Mouse (Mus musculus): ENCODE results near the gene Cavin4. TPM values are rescaled to one million over a fixed set of nuclear protein-coding genes. Genes with fewer than 3 reads are reported as not detected.

Gene Cavin4
- polyA plus RNA-seq, 1 experiment, result not detected

DNA sequence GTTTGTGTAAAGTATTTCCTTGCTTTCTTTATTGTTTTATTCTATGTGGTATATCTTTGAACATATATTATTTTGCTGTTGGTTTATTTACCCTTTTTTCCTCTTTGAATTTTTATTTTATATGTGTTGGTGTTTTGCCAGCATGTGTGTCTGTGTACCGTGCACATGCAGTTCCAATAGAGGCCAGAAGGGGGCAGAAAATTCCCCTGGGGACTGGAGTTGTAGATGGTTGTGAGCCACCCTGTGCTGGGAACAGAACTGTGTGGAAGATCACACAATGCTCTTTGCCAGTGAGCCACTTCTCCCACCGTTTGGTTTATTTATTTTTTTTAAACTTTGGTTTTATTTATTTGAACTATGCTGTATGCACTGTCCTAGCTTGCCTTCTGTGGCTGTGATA is 29.3 kb upstream of the Cavin4 start:
- Histone ChIP-seq H3K27me3 (ENCODE audit: control insufficient read depth) (no peaks in the 10 kb centered on the region), H3K36me3 (ENCODE audit: control insufficient read depth) (no peaks in the 10 kb centered on the region), H3K4me3 (replicated peaks) (no peak overlapping the region), H3K9me3 (ENCODE audit: control insufficient read depth, low read length) (peaks cover 2% of the 10 kb centered on the region; the same call in 1 of the 2 replicates), H3K4me1 (ENCODE audit: control insufficient read depth) (no peaks in the 10 kb centered on the region)
- TF ChIP-seq TAL1 (IDR thresholded peaks at IDR 0.05; ENCODE audit: low read length), result no peak
- no peak for TF ChIP-seq GATA1 (IDR thresholded peaks at IDR 0.05; ENCODE audit: low read length)

DNA sequence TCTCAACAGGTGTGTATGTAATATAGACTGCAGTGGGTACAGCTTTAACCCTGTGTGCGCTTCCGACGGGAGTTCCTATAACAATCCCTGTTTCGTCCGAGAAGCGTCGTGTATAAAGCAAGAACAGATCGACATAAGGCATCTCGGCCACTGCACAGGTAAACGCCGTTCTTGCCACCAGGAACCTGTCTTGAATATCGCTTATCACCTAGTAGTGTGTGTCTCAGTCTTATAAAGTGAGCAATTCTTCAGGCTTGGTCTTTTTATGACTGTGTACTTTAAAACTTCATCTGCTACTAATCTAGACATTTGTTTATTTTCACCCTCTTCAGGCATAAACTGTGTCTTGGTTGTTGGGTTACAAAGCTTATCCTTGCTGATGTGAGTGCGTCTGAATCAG is 26.5 kb upstream of the Cavin4 start:
- H3K27me3 ChIP-seq (ENCODE audit: control insufficient read depth), result no peaks in the 10 kb centered on the region
- TF ChIP-seq TAL1 (IDR thresholded peaks at IDR 0.05; ENCODE audit: low read length) (no peak), GATA1 (IDR thresholded peaks at IDR 0.05; ENCODE audit: low read length) (no peak)
- no peaks in the 10 kb centered on the region for H3K36me3 ChIP-seq (ENCODE audit: control insufficient read depth)
- H3K9me3 ChIP-seq (ENCODE audit: control insufficient read depth, low read length), result no peaks in the 10 kb centered on the region
- no peak overlapping the region for H3K4me3 ChIP-seq (replicated peaks)
- no peaks in the 10 kb centered on the region for H3K4me1 ChIP-seq (ENCODE audit: control insufficient read depth)

DNA sequence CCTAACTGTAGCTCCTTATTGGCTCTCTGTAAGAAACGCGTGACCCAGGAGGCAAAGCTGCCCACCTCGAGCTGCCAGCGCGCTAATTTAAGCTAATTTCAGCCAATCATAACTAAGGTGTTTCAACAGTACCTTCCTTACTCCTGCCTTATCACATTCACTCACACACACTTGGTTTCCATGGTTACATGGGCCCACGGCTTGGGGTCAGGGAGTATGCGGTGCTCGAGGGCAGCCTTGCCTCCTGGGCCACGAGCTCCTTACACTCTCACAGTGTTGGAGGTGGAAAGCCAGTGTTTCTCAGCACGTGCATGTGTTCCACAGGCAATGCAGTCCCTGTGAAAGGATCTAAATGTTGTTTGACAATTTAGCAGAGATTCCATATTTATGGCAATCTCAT is 25.2 kb upstream of the Cavin4 start:
- no peaks in the 10 kb centered on the region for H3K36me3 ChIP-seq (ENCODE audit: control insufficient read depth)
- no peaks in the 10 kb centered on the region for H3K4me1 ChIP-seq (ENCODE audit: control insufficient read depth)
- H3K4me3 ChIP-seq (replicated peaks), result no peak overlapping the region
- no peak for TF ChIP-seq GATA1 (IDR thresholded peaks at IDR 0.05; ENCODE audit: low read length)
- no peak for TF ChIP-seq TAL1 (IDR thresholded peaks at IDR 0.05; ENCODE audit: low read length)
- no peaks in the 10 kb centered on the region for H3K27me3 ChIP-seq (ENCODE audit: control insufficient read depth)
- H3K9me3 ChIP-seq (ENCODE audit: control insufficient read depth, low read length), result no peaks in the 10 kb centered on the region

DNA sequence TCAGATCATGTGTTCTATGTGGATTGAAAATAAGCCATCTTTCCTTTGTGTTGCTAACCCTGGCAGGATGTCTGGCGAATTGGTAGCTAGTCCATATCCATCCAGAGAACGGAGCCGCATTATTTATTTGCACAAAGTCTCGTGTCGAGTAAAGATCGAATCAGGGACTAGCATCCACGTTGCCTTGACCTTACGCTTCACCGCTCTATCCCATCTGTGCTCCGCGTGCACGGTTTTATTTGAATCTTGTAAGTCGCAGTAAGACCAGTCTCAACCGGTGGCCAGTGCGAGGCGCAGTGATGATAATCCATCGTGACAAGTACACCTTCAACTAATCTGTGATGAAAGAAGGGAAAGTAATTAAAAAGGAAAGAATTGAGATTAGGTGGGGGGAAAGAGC is 23.8 kb upstream of the Cavin4 start:
- H3K4me1 ChIP-seq (ENCODE audit: control insufficient read depth), result no peaks in the 10 kb centered on the region
- no peak overlapping the region for H3K4me3 ChIP-seq (replicated peaks)
- H3K9me3 ChIP-seq (ENCODE audit: control insufficient read depth, low read length), result no peaks in the 10 kb centered on the region
- H3K36me3 ChIP-seq (ENCODE audit: control insufficient read depth), result no peaks in the 10 kb centered on the region
- TF ChIP-seq TAL1 (IDR thresholded peaks at IDR 0.05; ENCODE audit: low read length) (no peak), GATA1 (IDR thresholded peaks at IDR 0.05; ENCODE audit: low read length) (no peak)
- no peaks in the 10 kb centered on the region for H3K27me3 ChIP-seq (ENCODE audit: control insufficient read depth)

DNA sequence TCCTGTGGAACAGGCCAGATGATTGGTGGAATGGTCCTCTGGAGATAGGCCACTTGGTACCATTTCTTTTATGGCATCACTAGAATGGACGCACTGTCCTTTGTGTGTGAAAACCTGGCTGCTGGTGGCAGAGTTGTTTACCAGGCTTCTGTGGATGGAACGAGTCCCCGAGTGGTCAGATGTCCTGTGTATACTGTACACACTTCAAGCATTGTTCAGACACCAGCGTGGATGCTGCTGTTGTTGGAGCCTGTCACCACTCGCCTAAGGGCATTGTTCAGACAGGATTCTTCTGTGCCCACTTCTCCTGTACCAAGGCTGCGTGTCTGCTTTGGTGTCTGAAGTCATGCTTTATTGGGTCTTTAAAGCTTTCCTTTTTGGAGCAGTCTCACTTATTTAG is 19.5 kb upstream of the Cavin4 start:
- no peaks in the 10 kb centered on the region for H3K4me1 ChIP-seq (ENCODE audit: control insufficient read depth)

DNA sequence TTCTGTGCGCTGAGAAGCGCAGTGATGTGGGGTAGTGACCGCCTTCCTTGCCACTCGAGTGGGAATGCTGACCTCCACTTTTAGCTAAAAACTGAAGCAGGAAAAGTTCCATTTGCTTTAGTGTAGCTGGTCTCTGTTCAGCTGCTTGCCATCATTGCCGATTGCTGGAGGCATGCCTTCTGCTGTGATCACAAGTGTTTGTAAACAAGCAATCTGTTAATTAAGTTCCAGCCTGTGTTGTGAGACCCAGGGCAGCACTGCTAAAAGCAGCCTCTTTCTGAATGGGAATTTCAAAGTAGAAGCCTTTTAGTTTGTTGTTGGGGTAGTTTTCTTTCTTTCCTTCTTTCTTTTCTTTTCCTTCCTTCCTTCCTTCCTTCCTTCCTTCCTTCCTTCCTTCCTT is 17.2 kb upstream of the Cavin4 start:
- no peaks in the 10 kb centered on the region for H3K27me3 ChIP-seq (ENCODE audit: control insufficient read depth)
- H3K36me3 ChIP-seq (ENCODE audit: control insufficient read depth), result no peaks in the 10 kb centered on the region
- H3K9me3 ChIP-seq (ENCODE audit: control insufficient read depth, low read length), result no peaks in the 10 kb centered on the region
- H3K4me1 ChIP-seq (ENCODE audit: control insufficient read depth), result no peaks in the 10 kb centered on the region
- TF ChIP-seq TAL1 (IDR thresholded peaks at IDR 0.05; ENCODE audit: low read length) (no peak), GATA1 (IDR thresholded peaks at IDR 0.05; ENCODE audit: low read length) (no peak)
- no peak overlapping the region for H3K4me3 ChIP-seq (replicated peaks)

More for the DNA sequence above, 19.5 kb upstream of the Cavin4 start:
- no peak overlapping the region for H3K4me3 ChIP-seq (replicated peaks)
- no peaks in the 10 kb centered on the region for H3K27me3 ChIP-seq (ENCODE audit: control insufficient read depth)
- H3K36me3 ChIP-seq (ENCODE audit: control insufficient read depth), result no peaks in the 10 kb centered on the region
- H3K9me3 ChIP-seq (ENCODE audit: control insufficient read depth, low read length), result no peaks in the 10 kb centered on the region
- TF ChIP-seq TAL1 (IDR thresholded peaks at IDR 0.05; ENCODE audit: low read length), result no peak
- TF ChIP-seq GATA1 (IDR thresholded peaks at IDR 0.05; ENCODE audit: low read length), result no peak

DNA sequence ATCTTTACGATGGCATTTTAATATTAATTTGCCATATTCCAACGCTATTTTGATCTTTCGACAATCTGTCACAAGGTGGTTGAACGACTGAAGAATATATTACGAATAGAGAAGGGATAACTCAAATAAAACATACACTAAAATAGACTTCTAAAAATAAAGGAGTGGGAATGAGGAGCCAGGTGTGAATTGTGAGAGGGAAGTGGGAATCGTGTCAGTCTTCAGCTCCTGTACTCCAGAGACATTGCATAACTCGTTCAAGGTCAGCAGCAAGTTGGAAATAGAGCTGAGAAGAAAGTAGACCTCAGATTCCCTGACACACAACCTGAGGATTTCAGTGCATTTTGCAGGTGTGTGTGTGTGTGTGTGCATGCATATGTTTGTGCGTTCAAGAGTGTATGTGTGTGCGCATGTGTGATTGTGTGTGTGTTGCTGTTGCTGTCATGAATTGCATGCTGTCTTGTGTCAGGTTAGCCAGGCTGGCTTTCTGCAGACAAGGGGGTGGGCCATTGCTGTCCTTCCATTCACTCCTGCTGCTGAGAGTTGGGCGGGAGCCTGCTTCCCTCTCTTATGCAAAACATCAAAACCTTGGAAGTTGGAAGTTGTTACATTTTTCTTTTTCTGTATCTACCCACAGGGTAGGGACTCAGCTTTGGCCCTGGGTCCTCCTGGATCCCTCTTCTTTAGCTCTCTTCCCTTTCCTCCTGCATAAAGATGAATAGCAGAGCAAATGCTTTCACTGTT is 12.5 kb upstream of the Cavin4 start:
- Histone ChIP-seq H3K4me3 (replicated peaks) (no peak overlapping the region), H3K4me1 (ENCODE audit: control insufficient read depth) (no peaks in the 10 kb centered on the region), H3K36me3 (ENCODE audit: control insufficient read depth) (no peaks in the 10 kb centered on the region), H3K9me3 (ENCODE audit: control insufficient read depth, low read length) (no peaks in the 10 kb centered on the region), H3K27me3 (ENCODE audit: control insufficient read depth) (no peaks in the 10 kb centered on the region)
- TF ChIP-seq TAL1 (IDR thresholded peaks at IDR 0.05; ENCODE audit: low read length) (no peak), GATA1 (IDR thresholded peaks at IDR 0.05; ENCODE audit: low read length) (no peak)

DNA sequence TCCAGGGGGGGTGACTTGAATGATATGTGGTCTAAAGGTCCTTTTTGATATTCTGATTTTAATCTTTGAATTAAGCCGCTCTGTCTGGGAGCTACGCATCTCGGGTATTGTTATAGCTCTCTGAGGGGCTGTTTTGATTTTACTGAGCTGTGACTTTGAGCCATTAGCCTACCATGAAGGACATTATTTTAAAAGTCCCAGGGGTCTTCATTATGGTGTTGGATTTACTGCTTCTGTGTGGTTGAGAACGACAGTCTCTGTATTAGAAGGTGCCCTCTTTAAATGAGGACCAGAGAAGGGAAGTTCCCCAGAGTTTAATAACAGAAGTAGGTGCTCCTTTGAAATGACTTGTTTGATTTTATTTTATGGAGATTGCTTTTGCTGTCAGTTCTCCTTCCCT is 9.2 kb upstream of the Cavin4 start:
- no peaks in the 10 kb centered on the region for H3K36me3 ChIP-seq (ENCODE audit: control insufficient read depth)
- TF ChIP-seq GATA1 (IDR thresholded peaks at IDR 0.05; ENCODE audit: low read length) (no peak), TAL1 (IDR thresholded peaks at IDR 0.05; ENCODE audit: low read length) (no peak)

DNA sequence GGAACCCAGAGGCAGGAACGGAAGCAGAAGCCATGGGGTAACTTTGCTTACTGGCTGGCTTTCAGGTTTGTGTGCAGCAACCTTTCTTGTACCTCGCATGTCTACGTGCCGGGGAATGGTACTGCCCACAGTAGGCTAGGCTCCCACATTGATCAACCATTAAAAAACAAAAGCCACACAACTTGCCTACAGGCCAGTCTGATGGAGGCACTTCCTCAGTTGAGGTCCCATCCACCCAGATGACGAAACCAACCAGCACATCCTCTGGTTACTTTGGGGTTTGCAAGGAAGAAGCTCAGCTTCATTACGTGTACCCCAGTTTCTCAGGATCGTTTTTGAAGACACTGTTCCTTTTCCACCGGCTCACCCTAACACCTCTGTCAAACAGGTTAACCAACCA is 6.8 kb upstream of the Cavin4 start:
- no peak overlapping the region for H3K4me3 ChIP-seq (replicated peaks)
- H3K36me3 ChIP-seq (ENCODE audit: control insufficient read depth), result no peaks in the 10 kb centered on the region
- H3K27me3 ChIP-seq (ENCODE audit: control insufficient read depth), result no peaks in the 10 kb centered on the region
- H3K9me3 ChIP-seq (ENCODE audit: control insufficient read depth, low read length), result no peaks in the 10 kb centered on the region
- no peak for TF ChIP-seq TAL1 (IDR thresholded peaks at IDR 0.05; ENCODE audit: low read length)
- no peak for TF ChIP-seq GATA1 (IDR thresholded peaks at IDR 0.05; ENCODE audit: low read length)
- H3K4me1 ChIP-seq (ENCODE audit: control insufficient read depth), result no peaks in the 10 kb centered on the region

More for the DNA sequence above, 9.2 kb upstream of the Cavin4 start:
- Histone ChIP-seq H3K9me3 (ENCODE audit: control insufficient read depth, low read length) (no peaks in the 10 kb centered on the region), H3K4me3 (replicated peaks) (no peak overlapping the region), H3K4me1 (ENCODE audit: control insufficient read depth) (no peaks in the 10 kb centered on the region), H3K27me3 (ENCODE audit: control insufficient read depth) (no peaks in the 10 kb centered on the region)

DNA sequence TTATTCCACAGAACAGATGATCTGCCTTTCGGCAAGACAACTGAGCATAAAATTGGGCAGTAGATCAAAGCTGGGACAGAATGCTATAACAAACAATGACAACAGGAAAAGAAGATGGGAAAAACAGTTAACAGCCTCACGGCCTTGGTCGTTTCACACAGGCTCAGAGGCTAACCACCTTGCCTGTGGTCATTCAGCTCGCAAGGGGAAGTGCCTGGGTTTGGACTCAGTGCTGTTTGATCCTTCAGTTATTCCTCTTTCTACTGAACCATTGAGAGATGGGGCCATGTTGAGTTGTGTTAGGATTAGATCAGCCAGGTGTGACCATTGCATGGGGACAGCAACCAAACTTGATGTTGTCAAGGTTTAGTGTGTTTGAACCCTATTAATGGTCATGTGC is 3.2 kb upstream of the Cavin4 start:
- no peaks in the 10 kb centered on the region for H3K27me3 ChIP-seq (ENCODE audit: control insufficient read depth)
- H3K36me3 ChIP-seq (ENCODE audit: control insufficient read depth), result no peaks in the 10 kb centered on the region
- TF ChIP-seq TAL1 (IDR thresholded peaks at IDR 0.05; ENCODE audit: low read length) (no peak), GATA1 (IDR thresholded peaks at IDR 0.05; ENCODE audit: low read length) (no peak)
- no peaks in the 10 kb centered on the region for H3K4me1 ChIP-seq (ENCODE audit: control insufficient read depth)
- no peaks in the 10 kb centered on the region for H3K9me3 ChIP-seq (ENCODE audit: control insufficient read depth, low read length)
- H3K4me3 ChIP-seq (replicated peaks), result no peak overlapping the region

Measured in erythroblast, embryonic 14.5 days (primary cell).